29 mouse cellular contexts compared by ENCODE assay signal in the genomic region with DNA sequence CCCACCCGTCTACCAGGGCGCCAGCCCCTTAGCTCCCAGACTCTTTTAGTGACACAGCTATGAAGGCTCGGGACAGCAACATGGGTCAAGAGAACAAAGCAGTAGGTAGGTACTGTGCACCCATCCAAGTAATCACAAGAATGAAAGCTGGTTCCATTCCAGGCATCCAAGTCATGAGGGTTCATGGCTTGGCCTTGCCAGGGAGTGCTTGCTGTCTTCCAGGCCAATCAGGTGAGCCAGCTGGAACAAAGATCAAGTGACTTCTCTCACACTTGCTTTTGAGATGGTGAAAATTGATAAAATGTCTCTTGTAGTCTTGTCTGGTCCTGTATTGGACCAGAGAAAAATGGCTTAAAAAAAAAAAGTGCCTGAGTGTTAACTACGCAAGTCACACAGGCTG. TPM values are rescaled to one million over a fixed set of nuclear protein-coding genes. Genes with fewer than 3 reads are reported as not detected.
A peak's percentile ranks its signal among the peaks of the same experiment; 100 is the strongest.
DNase-seq lines count a peak whose midpoint lies in the region; ATAC-seq and TF ChIP-seq lines count a peak whose summit lies in the region.
"Had no signal": no experiment of that assay in that cellular context is flagged by ENCODE, and none has a peak within 500 bp of the region (broad histone marks: within the 10 kb centered on the region; RNA-seq: fewer than 3 reads in every experiment).

No protein-coding gene starts in this region.

- no peak overlapping the region for H3K9ac ChIP-seq in kidney, embryonic 14.5 days (ENCODE audit: low read depth, low read length)
- H3K9ac ChIP-seq: embryonic facial prominence, embryonic 13.5 days; forebrain, embryonic 13.5 days; heart, embryonic 12.5 days; heart, embryonic 15.5 days; hindbrain, embryonic 14.5 days had no signal

- no peak for TF ChIP-seq POLR2A in testis, adult 2 months (IDR thresholded peaks at IDR 0.05; ENCODE audit: control insufficient read depth, low read depth, low read length)

- H3K36me3 ChIP-seq in testis, adult 2 months (ENCODE audit: control insufficient read depth, insufficient read depth, low read length): no peaks in the 10 kb centered on the region
- peaks cover 6% of the 10 kb centered on the region; the same call in 1 of the 2 replicates for H3K36me3 ChIP-seq in kidney, embryonic 14.5 days (ENCODE audit: control insufficient read depth, insufficient read depth, low read length)

- WGBS in kidney, embryonic 14.5 days: 92% methylated on average over 4 of the region's 4 CpGs

- no peaks in the 10 kb centered on the region for H3K4me1 ChIP-seq in testis, adult 2 months (ENCODE audit: control insufficient read depth, insufficient read depth, low read length)
- no peaks in the 10 kb centered on the region for H3K4me1 ChIP-seq in kidney, embryonic 14.5 days (ENCODE audit: control insufficient read depth, insufficient read depth, low read length)
- H3K4me1 ChIP-seq: embryonic facial prominence, embryonic 10.5 days; embryonic facial prominence, embryonic 13.5 days; forebrain, embryonic 10.5 days; forebrain, embryonic 13.5 days; heart, embryonic 12.5 days; heart, embryonic 15.5 days had no signal

- peak; percentile 5 for DNase-seq in adrenal gland, postnatal 25 days
- no peak for DNase-seq in adrenal gland, adult (ENCODE audit: inconsistent age in 2 of 2, low spot score in 1 of 2)
- no peak for DNase-seq in testis, postnatal 10 days (ENCODE audit: low spot score)
- DNase-seq in gonadal fat pad, adult 2 months (ENCODE audit: low read depth): peak; percentile 65
- DNase-seq: cerebellum, adult 11-12 months; cerebellum, adult 8-10 months; cerebellum, postnatal 10 days; cerebellum, postnatal 36 days; embryo, embryonic 11 days; gastrocnemius, postnatal 10 days; gastrocnemius, postnatal 36 days; heart, adult 11 months; heart, postnatal 10 days; heart, postnatal 4 days had no signal

- H3K4me3 ChIP-seq in testis, adult 2 months (ENCODE audit: control insufficient read depth, low read depth, low read length): peak overlapping the region; percentile 1
- H3K4me3 ChIP-seq in kidney, embryonic 14.5 days (ENCODE audit: low read length): no peak overlapping the region
- H3K4me3 ChIP-seq: embryonic facial prominence, embryonic 10.5 days; embryonic facial prominence, embryonic 13.5 days; erythroblast, embryonic 14.5 days; forebrain, embryonic 10.5 days; forebrain, embryonic 13.5 days; heart, embryonic 12.5 days; heart, embryonic 15.5 days had no signal

- H3K9me3 ChIP-seq in kidney, embryonic 14.5 days (ENCODE audit: control insufficient read depth, low read length): no peaks in the 10 kb centered on the region
- H3K9me3 ChIP-seq: embryonic facial prominence, embryonic 10.5 days; embryonic facial prominence, embryonic 13.5 days; forebrain, embryonic 10.5 days; forebrain, embryonic 13.5 days; heart, embryonic 12.5 days; heart, embryonic 15.5 days had no signal

- no peak overlapping the region for H3K4me2 ChIP-seq in kidney, embryonic 14.5 days (replicated peaks; ENCODE audit: low read depth, low read length)
- H3K4me2 ChIP-seq: embryonic facial prominence, embryonic 13.5 days; forebrain, embryonic 13.5 days; heart, embryonic 12.5 days; heart, embryonic 15.5 days; hindbrain, embryonic 14.5 days had no signal

- ATAC-seq in kidney, embryonic 14.5 days (ENCODE audit: low FRiP score, low TSS enrichment): no peak
- ATAC-seq: CD4-positive, CD25-positive, alpha-beta regulatory T cell, adult 4 months; forebrain, embryonic 13.5 days; forebrain, embryonic 16.5 days; hindbrain, postnatal 0 days; inflammation-experienced regulatory T-cells, adult 6 months; intestine, embryonic 16.5 days had no signal

- no peak overlapping the region for H3K27ac ChIP-seq in testis, adult 2 months (ENCODE audit: control insufficient read depth, insufficient read depth, low read depth, low read length)
- H3K27ac ChIP-seq in kidney, embryonic 14.5 days (ENCODE audit: low read depth, low read length): no peak overlapping the region
- H3K27ac ChIP-seq: embryonic facial prominence, embryonic 10.5 days; embryonic facial prominence, embryonic 13.5 days; forebrain, embryonic 10.5 days; forebrain, embryonic 13.5 days; heart, embryonic 15.5 days; hindbrain, embryonic 14.5 days; hindbrain, postnatal 0 days had no signal

- TF ChIP-seq CTCF in testis, adult 2 months (IDR thresholded peaks at IDR 0.05; ENCODE audit: control insufficient read depth, insufficient read depth, insufficient replicate concordance, low read depth, low read length): no peak

- no peaks in the 10 kb centered on the region for H3K27me3 ChIP-seq in testis, adult 2 months (ENCODE audit: control insufficient read depth, insufficient read depth, low read length)
- no peaks in the 10 kb centered on the region for H3K27me3 ChIP-seq in kidney, embryonic 14.5 days (ENCODE audit: control insufficient read depth, insufficient read depth, low read length)
- H3K27me3 ChIP-seq: embryonic facial prominence, embryonic 13.5 days; forebrain, embryonic 13.5 days; heart, embryonic 12.5 days; heart, embryonic 15.5 days had no signal

RNA-seq across cellular contexts. Expression of gene Kdsr, which starts 18.8 kb away (rescaled TPM):
- total RNA-seq in adrenal gland, postnatal 25 days (2021): 31.1 and 52.3 TPM in 2 replicates
- polyA plus RNA-seq in testis, adult 2 months (2012; rRNA removed): 1.5 and 2.3 TPM in 2 replicates
- polyA plus RNA-seq in gonadal fat pad, adult 2 months (2012; rRNA removed): 24.0 and 29.3 TPM in 2 replicates
- 8.7 and 14.8 TPM in 2 replicates for polyA plus RNA-seq in kidney, embryonic 14.5 days (2014; fragmentation: Nextera tagmentation; extraction: Ambion mirVana)

RNA-seq across cellular contexts. Expression of gene Bcl2, which starts 26.7 kb away (rescaled TPM):
- 5.4 and 5.7 TPM in 2 replicates for total RNA-seq in adrenal gland, postnatal 25 days (2021)
- polyA plus RNA-seq in testis, adult 2 months (2012; rRNA removed): 0.11 and 0.12 TPM in 2 replicates
- 2.4 and 3.9 TPM in 2 replicates for polyA plus RNA-seq in gonadal fat pad, adult 2 months (2012; rRNA removed)
- 20.9 and 21.2 TPM in 2 replicates for polyA plus RNA-seq in kidney, embryonic 14.5 days (2014; fragmentation: Nextera tagmentation; extraction: Ambion mirVana)
- polyA plus RNA-seq: erythroblast, embryonic 14.5 days had no signal

RNA-seq across cellular contexts. Expression of gene Vps4b, which starts 55.8 kb away (rescaled TPM):
- 110 and 111 TPM in 2 replicates for total RNA-seq in adrenal gland, postnatal 25 days (2021)
- polyA plus RNA-seq in testis, adult 2 months (2012; rRNA removed): 5.5 and 7.1 TPM in 2 replicates
- 14.7 and 17.1 TPM in 2 replicates for polyA plus RNA-seq in gonadal fat pad, adult 2 months (2012; rRNA removed)
- 54.7 and 81.9 TPM in 2 replicates for polyA plus RNA-seq in kidney, embryonic 14.5 days (2014; fragmentation: Nextera tagmentation; extraction: Ambion mirVana)

Comparison
In these comparisons a context has a peak if more than half of its experiments do, and no peak if none do; other contexts are left out.
1. DNase-seq: peak in adrenal gland, postnatal 25 days (single experiment) and gonadal fat pad, adult 2 months (single experiment); none in adrenal gland, adult (0 of 2) and testis, postnatal 10 days (single experiment).